Mouse (Mus musculus) liver (tissue): ENCODE results near the gene Gsto1.
"Not testable (repeated sequence)": the region's sequence is repeated elsewhere in the genome, so short reads cannot be mapped to it uniquely, and the experiment has no call there.

Source experiments
- DNase-seq: peaks from one replicate; pipeline ENCODE4 v3.0.0-alpha.2; 2020; ENCODE audit warnings: mixed read lengths

Gsto1 gene

GRCm38 (mm10) chr19:47854796-47855783 is at the start of gene Gsto1:
Gene Gsto1, plus strand, starts transcription at chr19:47854970.
- DNase-seq: peak; percentile 85

- DNase-seq: no peak
Observed at GRCm38 (mm10) chr19:47812091-47812490, 42.7 kb upstream of the Gsto1 start.

GRCm38 (mm10) chr19:47814721-47815120 is 40.0 kb upstream of the Gsto1 start:
- DNase-seq: no peak

- DNase-seq: no peak
Observed at GRCm38 (mm10) chr19:47817692-47818091, 37.1 kb upstream of the Gsto1 start.

GRCm38 (mm10) chr19:47820832-47821493 is 33.8 kb upstream of the Gsto1 start:
- peak; percentile 68 for DNase-seq

- no peak for DNase-seq
Observed at GRCm38 (mm10) chr19:47821494-47821872, 33.3 kb upstream of the Gsto1 start.

- no peak for DNase-seq
Observed at GRCm38 (mm10) chr19:47822143-47822796, 32.5 kb upstream of the Gsto1 start.

- no peak for DNase-seq
Observed at GRCm38 (mm10) chr19:47824026-47824425, 30.7 kb upstream of the Gsto1 start.

- DNase-seq: no peak
Observed at GRCm38 (mm10) chr19:47829913-47830450, 24.8 kb upstream of the Gsto1 start.

- no peak for DNase-seq
Observed at GRCm38 (mm10) chr19:47831111-47831510, 23.7 kb upstream of the Gsto1 start.

GRCm38 (mm10) chr19:47832316-47832715 is 22.5 kb upstream of the Gsto1 start:
- DNase-seq: no peak

- no peak for DNase-seq
Observed at GRCm38 (mm10) chr19:47834614-47835013, 20.2 kb upstream of the Gsto1 start.

- no peak for DNase-seq
Observed at GRCm38 (mm10) chr19:47835776-47836175, 19.0 kb upstream of the Gsto1 start.

- DNase-seq: peak; percentile 43
Observed at GRCm38 (mm10) chr19:47836701-47837526, 17.9 kb upstream of the Gsto1 start.

- DNase-seq: no peak
Observed at GRCm38 (mm10) chr19:47837527-47837901, 17.3 kb upstream of the Gsto1 start.

GRCm38 (mm10) chr19:47841234-47841633 is 13.5 kb upstream of the Gsto1 start:
- not testable (repeated sequence) for DNase-seq

- DNase-seq: no peak
Observed at GRCm38 (mm10) chr19:47849735-47850134, 5.0 kb upstream of the Gsto1 start.

GRCm38 (mm10) chr19:47852131-47852530 is 2.6 kb upstream of the Gsto1 start:
- DNase-seq: not testable (repeated sequence)

GRCm38 (mm10) chr19:47853053-47853452 is 1.7 kb upstream of the Gsto1 start:
- DNase-seq: no peak

GRCm38 (mm10) chr19:47853951-47854795 is 597 bp upstream of the Gsto1 start:
- DNase-seq: no peak
